ENCODE assay signal across 21 mouse cellular contexts in genomic region chr1:168479626-168480025, GRCm38 (mm10).
"Had no signal": no experiment of that assay in that cellular context is flagged by ENCODE, and none has a peak within 500 bp of the region (broad histone marks: within the 10 kb centered on the region; RNA-seq: fewer than 3 reads in every experiment).

No protein-coding gene starts in this region.

- H3K4me3 ChIP-seq: kidney, embryonic 15.5 days; left cerebral cortex, adult 2 months; liver, embryonic 13.5 days; midbrain, embryonic 12.5 days; midbrain, embryonic 15.5 days; neural tube, embryonic 12.5 days; neural tube, embryonic 15.5 days had no signal

- DNase-seq: kidney, adult 11 months; kidney, adult 8-10 months; kidney, postnatal 10 days; kidney, postnatal 36 days; liver, embryonic 13.5 days; lung, adult 2 months; lung, postnatal 14 days; lung, postnatal 4 days; right cerebral cortex, adult 18-20 months; right cerebral cortex, postnatal 14 days; right cerebral cortex, postnatal 4 days; thymus, adult 2 months; thymus, postnatal 14 days; thymus, postnatal 4 days had no signal

- H3K27ac ChIP-seq: kidney, embryonic 15.5 days; left cerebral cortex, adult 2 months; liver, embryonic 13.5 days; midbrain, embryonic 12.5 days; midbrain, embryonic 15.5 days; neural tube, embryonic 12.5 days; neural tube, embryonic 15.5 days; stomach, postnatal 0 days had no signal
